Mouse (Mus musculus) MEL (cell line): ENCODE measurements at regions not wholly inside any gene's neighbourhood (a gene's known extent, or its start where the extent isn't known, plus 50 kb on each side); places are given as distances from the start of the nearest gene placed in this dataset.

ENCODE experiments used
- DNase-seq: peaks from one replicate; pipeline ENCODE4 v3.0.0; 2011; ENCODE audit warnings: low read depth, low spot score
- H3K27ac ChIP-seq: 2 replicates; pipeline ENCODE4 v1.5.1; 2012; ENCODE audit warnings: low read depth, mild to moderate bottlenecking, control low read depth, low read length, moderate library complexity; ENCODE audit not compliant: control insufficient read depth
- H3K27me3 ChIP-seq, 2 experiments: fragments of 150-350 bp in 1 of 2; sonication (generic) in 1 of 2; 2 replicates each; pipeline ENCODE4 v1.6.1; 2012; ENCODE audit warnings: low read length in 2 of 2, mild to moderate bottlenecking in 2 of 2, improper control_type of control experiment in 1 of 2, moderate library complexity in 1 of 2; ENCODE audit not compliant: insufficient read depth in 2 of 2, control insufficient read depth in 1 of 2
- H3K36me3 ChIP-seq, 2 experiments: 2 replicates each; pipeline ENCODE4 v1.6.1; 2012 to 2014; ENCODE audit warnings: low read length in 2 of 2, improper control_type of control experiment in 1 of 2, inconsistent platforms in 1 of 2, mild to moderate bottlenecking in 1 of 2; ENCODE audit not compliant: insufficient read depth in 2 of 2, control insufficient read depth in 1 of 2
- H3K4me1 ChIP-seq, 2 experiments: fragments of 150-350 bp in 1 of 2; sonication (generic) in 1 of 2; 2 replicates each; pipeline ENCODE4 v1.6.1; 2012; ENCODE audit warnings: low read length in 2 of 2, improper control_type of control experiment in 1 of 2, mild to moderate bottlenecking in 1 of 2; ENCODE audit not compliant: insufficient read depth in 2 of 2, control insufficient read depth in 1 of 2
- H3K4me3 ChIP-seq, 2 experiments: fragments of 150-350 bp in 1 of 2; sonication (generic) in 1 of 2; 2 replicates each; pipeline ENCODE4 v1.5.1; 2012; ENCODE audit warnings: low read depth in 2 of 2, low read length in 2 of 2, mild to moderate bottlenecking in 2 of 2, moderate library complexity in 2 of 2, control low read depth in 1 of 2, improper control_type of control experiment in 1 of 2; ENCODE audit not compliant: control insufficient read depth in 1 of 2, insufficient read depth in 1 of 2
- H3K79me2 ChIP-seq: 2 replicates; pipeline ENCODE4 v1.6.1; 2012; ENCODE audit warnings: mild to moderate bottlenecking, low read length, moderate library complexity; ENCODE audit not compliant: control insufficient read depth, poor library complexity, insufficient read depth
- H3K9ac ChIP-seq: 2 replicates; pipeline ENCODE4 v1.6.1; 2012; ENCODE audit warnings: low read depth, mild to moderate bottlenecking, control low read depth, low read length, moderate library complexity; ENCODE audit not compliant: control insufficient read depth, poor library complexity, severe bottlenecking
- H3K9me3 ChIP-seq: fragments of 150-350 bp; sonication (generic); replicated peaks from 2 replicates; pipeline ENCODE4 v1.6.1; 2012; ENCODE audit warnings: mild to moderate bottlenecking, low read length, improper control_type of control experiment, moderate library complexity; ENCODE audit not compliant: insufficient read depth
- CHD1 ChIP-seq: IDR thresholded peaks from 2 replicates; pipeline ENCODE4 v1.6.1; 2012; ENCODE audit warnings: low read depth, mild to moderate bottlenecking, inconsistent platforms, low read length, improper control_type of control experiment
- EP300 ChIP-seq, 2 experiments: IDR thresholded peaks; 2 replicates each; pipeline ENCODE4 v1.6.1; 2011; ENCODE audit warnings: improper control_type of control experiment in 2 of 2, low read length in 2 of 2, low read depth in 1 of 2, mild to moderate bottlenecking in 1 of 2
- GATA1 ChIP-seq: IDR thresholded peaks from 2 replicates; pipeline ENCODE4 v1.6.1; 2011; ENCODE audit warnings: low read depth, low read length, improper control_type of control experiment
- HCFC1 ChIP-seq: IDR thresholded peaks from 2 replicates; pipeline ENCODE4 v1.6.1; 2012; ENCODE audit warnings: low read depth, mild to moderate bottlenecking, inconsistent platforms, low read length, improper control_type of control experiment, moderate library complexity
- JUND ChIP-seq: IDR thresholded peaks from 2 replicates; pipeline ENCODE4 v1.6.1; 2011; ENCODE audit warnings: low read depth, mild to moderate bottlenecking, improper control_type of control experiment, low read length
- MAZ ChIP-seq: IDR thresholded peaks from 2 replicates; pipeline ENCODE4 v1.6.1; 2012; ENCODE audit warnings: low read depth, mild to moderate bottlenecking, inconsistent platforms, low read length, improper control_type of control experiment
- MEF2A ChIP-seq: IDR thresholded peaks from 2 replicates; pipeline ENCODE4 v1.6.1; 2014; ENCODE audit warnings: low read depth, mild to moderate bottlenecking, inconsistent platforms, low read length, improper control_type of control experiment; ENCODE audit not compliant: poor library complexity, insufficient replicate concordance, severe bottlenecking; ENCODE audit errors: extremely low read depth
- POLR2AphosphoS2 ChIP-seq: IDR thresholded peaks from 2 replicates; pipeline ENCODE4 v1.6.1; 2011; ENCODE audit warnings: low read length, improper control_type of control experiment
- RAD21 ChIP-seq: IDR thresholded peaks from 2 replicates; pipeline ENCODE4 v1.6.1; 2011; ENCODE audit warnings: mild to moderate bottlenecking, low read depth, low read length, improper control_type of control experiment
- SMC3 ChIP-seq: IDR thresholded peaks from 2 replicates; pipeline ENCODE4 v1.6.1; 2011; ENCODE audit warnings: low read depth, low read length, improper control_type of control experiment
- TCF12 ChIP-seq: IDR thresholded peaks from 2 replicates; pipeline ENCODE4 v1.6.1; 2014; ENCODE audit warnings: low read depth, mild to moderate bottlenecking, inconsistent platforms, low read length, improper control_type of control experiment, moderate library complexity
- UBTF ChIP-seq: IDR thresholded peaks from 2 replicates; pipeline ENCODE4 v1.6.1; 2012; ENCODE audit warnings: low read depth, mild to moderate bottlenecking, inconsistent platforms, low read length, improper control_type of control experiment, moderate library complexity, borderline replicate concordance; ENCODE audit not compliant: insufficient read depth
- ZC3H11A ChIP-seq: IDR thresholded peaks from 2 replicates; pipeline ENCODE4 v1.6.1; 2012; ENCODE audit warnings: low read depth, mild to moderate bottlenecking, inconsistent platforms, low read length, improper control_type of control experiment
- ZMIZ1 ChIP-seq: IDR thresholded peaks from 2 replicates; pipeline ENCODE4 v1.6.1; 2012; ENCODE audit warnings: low read depth, mild to moderate bottlenecking, inconsistent platforms, low read length, improper control_type of control experiment, moderate library complexity

DNA sequence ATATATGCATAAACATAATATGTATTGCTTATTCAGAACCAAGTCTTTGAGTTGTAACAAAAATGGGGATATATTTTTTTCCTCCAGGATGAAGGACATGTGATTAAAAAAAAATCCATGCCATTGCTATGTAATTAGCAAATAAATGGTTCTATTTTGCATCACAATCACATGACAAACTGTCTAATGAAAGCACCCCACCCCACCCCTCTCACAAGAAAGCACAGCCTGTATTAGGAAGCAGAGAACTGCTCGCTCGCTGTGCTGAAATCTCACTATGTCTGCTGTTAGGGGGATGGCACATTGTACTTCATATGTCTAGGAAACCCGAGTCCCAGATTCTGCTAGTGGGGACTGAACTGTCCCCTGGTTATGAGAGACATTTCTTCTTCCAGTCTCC is 415.5 kb upstream of the Adgrl2 start:
- Histone ChIP-seq H3K36me3 (no peaks in the 10 kb centered on the region), H3K27me3 (no peaks in the 10 kb centered on the region; a peak in 1 of 4 replicates), H3K27ac (no peak overlapping the region), H3K4me1 (no peaks in the 10 kb centered on the region), H3K9ac (no peak overlapping the region), H3K4me3 (no peak overlapping the region), H3K9me3 (no peaks in the 10 kb centered on the region), H3K79me2 (no peaks in the 10 kb centered on the region)
- TF ChIP-seq SMC3 (no peak), POLR2AphosphoS2 (no peak), MEF2A (no peak), TCF12 (no peak)
- no peak for DNase-seq

DNA sequence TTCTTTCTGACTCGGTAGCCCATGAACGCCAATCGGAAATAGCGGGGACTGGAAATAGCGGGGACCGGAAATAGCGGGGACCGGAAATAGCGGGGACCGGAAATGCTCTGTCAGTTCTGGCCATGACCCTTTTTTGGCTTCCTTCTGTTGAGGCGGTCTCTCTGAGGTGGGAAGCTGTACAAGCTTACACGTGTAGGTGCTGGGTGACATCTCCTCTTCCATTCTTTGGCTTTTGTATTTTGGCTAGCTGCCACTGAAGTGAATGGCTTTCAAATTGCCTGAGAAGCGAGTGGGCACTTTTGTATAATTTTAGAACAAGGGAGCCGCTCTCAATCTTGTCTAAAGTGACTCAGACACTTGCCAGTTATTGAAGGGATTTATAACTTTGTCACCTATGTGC is 414.3 kb upstream of the Adgrl2 start:
- no peak for TF ChIP-seq ZMIZ1
- no peak for TF ChIP-seq HCFC1
- no peak for TF ChIP-seq CHD1
- TF ChIP-seq GATA1, result no peak
- no peak for TF ChIP-seq MAZ
- TF ChIP-seq UBTF, result no peak
- TF ChIP-seq EP300 (IDR thresholded peaks at IDR 0.05; ENCODE audit: low read depth in 1 of 2, low read length in 2 of 2), result no peak
- TF ChIP-seq JUND, result no peak
- no peak for TF ChIP-seq RAD21
- TF ChIP-seq POLR2AphosphoS2, result no peak
- Histone ChIP-seq H3K9ac (no peak overlapping the region), H3K79me2 (no peaks in the 10 kb centered on the region), H3K9me3 (no peaks in the 10 kb centered on the region), H3K27ac (no peak overlapping the region), H3K36me3 (no peaks in the 10 kb centered on the region), H3K4me3 (no peak overlapping the region), H3K4me1 (no peaks in the 10 kb centered on the region), H3K27me3 (no peaks in the 10 kb centered on the region; a peak in 1 of 4 replicates)
- DNase-seq, result no peak

DNA sequence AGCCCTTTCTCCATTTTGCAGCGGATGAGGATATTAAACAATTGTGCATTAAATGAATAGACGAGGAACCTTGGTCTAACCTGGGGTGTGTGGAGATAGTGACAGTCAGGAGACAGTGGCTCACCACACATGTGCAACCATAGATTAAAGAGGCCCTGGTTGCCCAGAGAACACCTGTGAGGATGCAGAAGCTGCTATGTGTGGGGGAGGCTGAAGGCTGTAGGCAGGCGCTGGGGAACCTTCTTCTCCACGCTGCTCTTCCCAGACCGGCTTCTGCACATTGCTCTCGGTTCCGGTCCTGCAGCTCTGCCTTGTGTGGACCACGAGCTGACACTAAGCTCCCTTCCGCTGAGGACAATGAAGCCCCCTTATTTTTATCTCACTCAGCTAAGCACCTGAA is 412.1 kb upstream of the Adgrl2 start:
- no peak overlapping the region for H3K4me3 ChIP-seq
- DNase-seq, result no peak
- TF ChIP-seq ZC3H11A, result no peak
- no peaks in the 10 kb centered on the region for H3K79me2 ChIP-seq
- no peaks in the 10 kb centered on the region for H3K4me1 ChIP-seq
- H3K36me3 ChIP-seq, result no peaks in the 10 kb centered on the region
- H3K9ac ChIP-seq, result no peak overlapping the region
- no peaks in the 10 kb centered on the region; a peak in 1 of 4 replicates for H3K27me3 ChIP-seq
- H3K27ac ChIP-seq, result no peak overlapping the region
- no peaks in the 10 kb centered on the region for H3K9me3 ChIP-seq
